Mouse (Mus musculus) skeletal muscle tissue, adult 2 months (tissue): Measurements from ENCODE around the gene Nlrp10.

Source experiments
- DNase-seq: peaks from one replicate; pipeline ENCODE4 v3.0.0-alpha.2; 2012; ENCODE audit warnings: low read depth, low spot score

Gene Nlrp10

DNA sequence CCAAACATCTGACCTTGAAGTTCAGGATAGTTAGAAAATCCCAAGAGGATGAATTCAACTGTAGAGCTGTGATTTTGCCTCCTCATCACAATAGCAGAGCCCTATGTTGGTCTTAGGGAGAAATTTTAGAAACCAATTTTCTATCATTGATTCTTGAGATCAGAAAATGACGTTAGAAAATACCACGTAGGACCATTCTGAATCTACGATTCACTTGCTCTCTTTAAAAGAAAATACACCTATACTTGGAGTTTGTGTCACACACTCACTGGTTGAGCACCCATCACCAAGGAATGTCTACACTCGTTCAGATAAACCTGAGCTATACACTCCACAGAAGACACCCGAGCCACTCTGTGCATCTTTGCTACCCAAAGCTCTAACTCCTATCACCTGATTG, 35.7 kb downstream of the Nlrp10 start, which contains the start of gene Olfr519:
Gene Olfr519, minus strand, starts transcription at position 101 of the 400 bp plus-strand sequence.
- DNase-seq, result no peak

DNA sequence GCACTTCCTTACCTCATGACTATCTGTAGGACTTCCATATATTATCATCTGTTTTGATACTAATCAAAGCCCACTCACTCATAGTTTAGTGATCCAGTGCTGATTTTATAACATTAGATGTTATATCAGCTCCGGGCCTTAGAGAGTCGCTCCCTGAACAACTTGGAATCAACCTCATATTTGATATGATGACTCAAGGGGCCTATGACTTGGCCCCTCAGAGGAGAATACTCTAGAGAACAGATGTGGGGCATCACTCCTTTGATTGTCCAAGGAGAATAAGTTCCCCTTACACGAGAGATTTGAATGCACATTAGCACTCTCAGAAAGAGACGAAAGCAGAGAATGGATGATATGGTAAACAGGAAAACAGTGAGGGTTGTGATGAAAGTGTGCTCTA, 45.1 kb downstream of the Nlrp10 start, which contains the start of gene Olfr518:
Gene Olfr518, minus strand, starts transcription at position 101 of the 400 bp plus-strand sequence.
- no peak for DNase-seq

DNA sequence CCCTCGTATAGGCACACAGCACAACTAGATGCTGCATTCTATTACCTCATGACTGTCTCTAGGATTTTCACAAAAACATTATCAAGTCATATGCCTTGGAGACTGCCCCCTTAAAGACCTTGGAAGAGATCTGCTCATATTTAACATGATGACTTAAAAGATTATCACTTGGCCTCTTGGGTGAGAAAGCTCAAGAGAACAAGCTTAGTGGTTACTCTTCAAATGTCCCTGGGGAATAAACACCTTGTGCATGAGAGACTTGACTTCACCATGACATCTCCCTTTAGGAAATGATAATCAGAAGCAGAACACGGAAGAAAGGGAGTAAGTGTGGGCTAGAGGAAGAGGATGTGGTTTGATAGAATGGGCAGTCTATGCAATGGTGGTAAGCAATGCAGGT, 57.7 kb downstream of the Nlrp10 start, which contains the start of gene Olfr517:
Gene Olfr517, minus strand, starts transcription at position 101 of the 400 bp plus-strand sequence.
- DNase-seq, result no peak
